Mouse (Mus musculus): ENCODE data around the gene Cacnb3. TPM values are rescaled to one million over a fixed set of nuclear protein-coding genes. Genes with fewer than 3 reads are reported as not detected.
A peak's percentile ranks its signal among the peaks of the same experiment; 100 is the strongest.

Gene Cacnb3
- polyA plus RNA-seq, 1 experiment from 2014 or later, result 8.7 TPM

- ATAC-seq (replicated peaks; ENCODE audit: insufficient number of reproducible peaks, insufficient read depth, low FRiP score, low read depth), result peak; percentile 65
- Histone ChIP-seq H3K27me3 (no peaks in the 10 kb centered on the region), H3K4me1 (replicated peaks) (peaks cover 36% of the 10 kb centered on the region), H3K9ac (peak within 1 kb of the TSS; percentile 93), H3K4me3 (peak within 1 kb of the TSS; percentile 65), H3K9me3 (replicated peaks) (no peaks in the 10 kb centered on the region), H3K27ac (peak within 1 kb of the TSS; percentile 97), H3K4me2 (peak within 1 kb of the TSS; percentile 78), H3K36me3 (0 out of 2 replicates have a peak, but pooled peaks cover 1% of the 10 kb centered on the region)
- WGBS, result under 1% methylated on average over 65 of the region's 75 CpGs
Observed at GRCm38 (mm10) chr15:98609331-98610130, 21.1 kb upstream of the Cacnb3 start, which contains the start of gene Adcy6. TSS of gene Adcy6 (minus strand) at chr15:98610076.

GRCm38 (mm10) chr15:98610131-98610633 lies 20.5 kb upstream of the Cacnb3 start:
- Histone ChIP-seq H3K9ac (peak overlapping the region; percentile 93), H3K4me2 (peak overlapping the region; percentile 78), H3K27me3 (no peaks in the 10 kb centered on the region), H3K9me3 (replicated peaks) (no peaks in the 10 kb centered on the region), H3K27ac (peak overlapping the region; percentile 97), H3K4me3 (peak overlapping the region; percentile 65), H3K4me1 (replicated peaks) (peaks cover 36% of the 10 kb centered on the region), H3K36me3 (no peaks in the 10 kb centered on the region)
- 7% methylated on average over 12 of the region's 12 CpGs for WGBS
- no peak for ATAC-seq (replicated peaks; ENCODE audit: insufficient number of reproducible peaks, insufficient read depth, low FRiP score, low read depth)

- H3K9ac ChIP-seq, result no peak overlapping the region
- H3K9me3 ChIP-seq (replicated peaks), result no peaks in the 10 kb centered on the region
- peaks cover 36% of the 10 kb centered on the region for H3K4me1 ChIP-seq (replicated peaks)
- no peak overlapping the region for H3K4me2 ChIP-seq
- H3K27me3 ChIP-seq, result no peaks in the 10 kb centered on the region
- H3K27ac ChIP-seq, result no peak overlapping the region
- H3K36me3 ChIP-seq, result no peaks in the 10 kb centered on the region
- 95% methylated on average over 3 of the region's 3 CpGs for WGBS
- no peak overlapping the region for H3K4me3 ChIP-seq
- ATAC-seq (replicated peaks; ENCODE audit: insufficient number of reproducible peaks, insufficient read depth, low FRiP score, low read depth), result no peak
Observed at GRCm38 (mm10) chr15:98612229-98612628, 18.4 kb upstream of the Cacnb3 start.

DNA sequence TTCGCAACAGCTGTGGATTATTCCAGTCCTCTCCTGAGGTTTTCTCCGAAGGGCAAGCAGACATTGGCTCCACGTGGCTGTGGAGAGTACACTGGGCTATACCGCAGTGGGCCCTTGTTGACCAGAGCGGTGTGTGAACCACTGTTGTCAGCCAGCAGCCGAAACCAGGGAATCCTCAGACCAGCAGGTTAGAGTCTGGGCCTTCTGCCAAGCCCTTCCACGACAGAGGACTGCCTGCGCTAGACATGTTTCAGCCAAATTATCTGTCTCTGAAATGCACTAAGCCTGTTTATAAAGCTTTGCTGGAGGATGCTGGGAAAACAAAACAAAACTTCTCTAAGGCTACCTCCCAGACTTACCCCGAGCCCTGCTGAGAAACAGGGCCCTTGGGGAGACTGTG lies 16.1 kb upstream of the Cacnb3 start:
- Histone ChIP-seq H3K27me3 (no peaks in the 10 kb centered on the region), H3K4me2 (no peak overlapping the region), H3K9me3 (replicated peaks) (no peaks in the 10 kb centered on the region), H3K4me3 (no peak overlapping the region), H3K4me1 (replicated peaks) (peaks cover 34% of the 10 kb centered on the region), H3K36me3 (no peaks in the 10 kb centered on the region), H3K27ac (peak overlapping the region; percentile 78), H3K9ac (no peak overlapping the region)
- no peak for ATAC-seq (replicated peaks; ENCODE audit: insufficient number of reproducible peaks, insufficient read depth, low FRiP score, low read depth)
- 31% methylated on average over 9 of the region's 9 CpGs for WGBS

DNA sequence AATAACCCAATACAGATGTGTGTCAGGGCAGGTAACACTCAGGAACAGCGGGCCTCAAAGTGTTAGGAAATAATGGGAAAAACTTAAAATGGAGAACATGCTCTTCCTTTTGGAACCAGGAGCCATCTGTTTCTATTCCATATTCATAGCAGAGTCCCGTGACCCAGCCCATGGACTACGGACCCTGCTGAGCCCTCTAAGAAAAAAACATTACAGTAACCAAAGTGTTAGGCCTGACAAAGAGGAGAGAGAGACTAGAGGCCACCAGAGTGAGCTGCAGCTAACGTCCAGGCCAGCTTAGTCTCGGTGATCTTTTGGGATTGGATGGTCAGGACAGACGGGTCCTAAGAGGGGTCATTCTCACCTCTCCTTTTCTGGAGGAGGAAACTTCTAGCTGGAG lies 15.7 kb upstream of the Cacnb3 start:
- WGBS, result 53% methylated on average over 6 of the region's 6 CpGs
- Histone ChIP-seq H3K4me2 (no peak overlapping the region), H3K36me3 (no peaks in the 10 kb centered on the region), H3K4me3 (no peak overlapping the region), H3K27ac (peak overlapping the region; percentile 78), H3K4me1 (replicated peaks) (peaks cover 34% of the 10 kb centered on the region), H3K27me3 (no peaks in the 10 kb centered on the region), H3K9ac (peak overlapping the region; percentile 11; the same call in 1 of the 2 replicates), H3K9me3 (replicated peaks) (no peaks in the 10 kb centered on the region)
- ATAC-seq (replicated peaks; ENCODE audit: insufficient number of reproducible peaks, insufficient read depth, low FRiP score, low read depth), result no peak

- Histone ChIP-seq H3K4me2 (no peak overlapping the region), H3K4me1 (replicated peaks) (peaks cover 34% of the 10 kb centered on the region), H3K27ac (peak overlapping the region; percentile 78; the same call in 1 of the 2 replicates), H3K9me3 (replicated peaks) (no peaks in the 10 kb centered on the region), H3K36me3 (no peaks in the 10 kb centered on the region), H3K9ac (no peak overlapping the region), H3K27me3 (no peaks in the 10 kb centered on the region), H3K4me3 (no peak overlapping the region)
- ATAC-seq (replicated peaks; ENCODE audit: insufficient number of reproducible peaks, insufficient read depth, low FRiP score, low read depth), result no peak
- 49% methylated on average over 6 of the region's 6 CpGs for WGBS
Observed at GRCm38 (mm10) chr15:98615751-98616150, 14.9 kb upstream of the Cacnb3 start.

GRCm38 (mm10) chr15:98616362-98617175 lies 14.1 kb upstream of the Cacnb3 start:
- no peak overlapping the region for H3K4me3 ChIP-seq
- H3K27me3 ChIP-seq, result no peaks in the 10 kb centered on the region
- ATAC-seq (replicated peaks; ENCODE audit: insufficient number of reproducible peaks, insufficient read depth, low FRiP score, low read depth), result no peak
- peak overlapping the region; percentile 43 for H3K4me2 ChIP-seq
- peaks cover 34% of the 10 kb centered on the region for H3K4me1 ChIP-seq (replicated peaks)
- WGBS, result 28% methylated on average over 20 of the region's 20 CpGs
- H3K36me3 ChIP-seq, result no peaks in the 10 kb centered on the region
- no peak overlapping the region for H3K9ac ChIP-seq
- peak overlapping the region; percentile 78 for H3K27ac ChIP-seq
- H3K9me3 ChIP-seq (replicated peaks), result no peaks in the 10 kb centered on the region

- WGBS, result 1% methylated on average over 12 of the region's 12 CpGs
- no peaks in the 10 kb centered on the region for H3K36me3 ChIP-seq
- no peaks in the 10 kb centered on the region for H3K9me3 ChIP-seq (replicated peaks)
- peak overlapping the region; percentile 43 for H3K4me2 ChIP-seq
- no peak overlapping the region for H3K27ac ChIP-seq
- ATAC-seq (replicated peaks; ENCODE audit: insufficient number of reproducible peaks, insufficient read depth, low FRiP score, low read depth), result no peak
- H3K4me1 ChIP-seq (replicated peaks), result peaks cover 35% of the 10 kb centered on the region
- no peak overlapping the region for H3K9ac ChIP-seq
- 0 out of 2 replicates have a peak, but pooled peaks cover 2% of the 10 kb centered on the region for H3K27me3 ChIP-seq
- H3K4me3 ChIP-seq, result no peak overlapping the region
Observed at GRCm38 (mm10) chr15:98617176-98617537, 13.5 kb upstream of the Cacnb3 start.

DNA sequence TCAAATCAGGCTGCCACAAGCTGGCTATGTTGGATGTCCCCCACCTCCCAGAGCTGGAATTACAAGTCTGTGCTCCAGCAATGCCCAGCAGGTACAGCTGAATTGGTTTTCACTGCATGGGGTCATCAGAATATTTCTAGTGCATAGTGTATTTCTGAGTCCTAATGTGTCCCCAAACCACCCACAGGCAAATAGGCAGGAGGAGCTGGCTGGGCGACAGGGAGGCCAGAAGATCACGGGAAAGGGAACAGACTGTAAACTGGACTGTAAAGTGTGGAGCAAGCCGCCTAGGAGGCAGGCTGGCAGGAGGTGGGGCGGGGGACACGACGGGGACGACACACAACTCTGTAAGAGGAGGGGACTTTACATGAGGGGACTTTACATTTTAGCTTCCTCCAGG lies 8.4 kb upstream of the Cacnb3 start:
- Histone ChIP-seq H3K27ac (no peak overlapping the region), H3K27me3 (0 out of 2 replicates have a peak, but pooled peaks cover 7% of the 10 kb centered on the region), H3K9ac (no peak overlapping the region), H3K9me3 (replicated peaks) (no peaks in the 10 kb centered on the region), H3K36me3 (no peaks in the 10 kb centered on the region), H3K4me1 (replicated peaks) (peaks cover 14% of the 10 kb centered on the region), H3K4me2 (0 out of 2 replicates have a peak overlapping the region, but pooled peaks have one; percentile 2), H3K4me3 (no peak overlapping the region)
- 22% methylated on average over 7 of the region's 7 CpGs for WGBS
- no peak for ATAC-seq (replicated peaks; ENCODE audit: insufficient number of reproducible peaks, insufficient read depth, low FRiP score, low read depth)

DNA sequence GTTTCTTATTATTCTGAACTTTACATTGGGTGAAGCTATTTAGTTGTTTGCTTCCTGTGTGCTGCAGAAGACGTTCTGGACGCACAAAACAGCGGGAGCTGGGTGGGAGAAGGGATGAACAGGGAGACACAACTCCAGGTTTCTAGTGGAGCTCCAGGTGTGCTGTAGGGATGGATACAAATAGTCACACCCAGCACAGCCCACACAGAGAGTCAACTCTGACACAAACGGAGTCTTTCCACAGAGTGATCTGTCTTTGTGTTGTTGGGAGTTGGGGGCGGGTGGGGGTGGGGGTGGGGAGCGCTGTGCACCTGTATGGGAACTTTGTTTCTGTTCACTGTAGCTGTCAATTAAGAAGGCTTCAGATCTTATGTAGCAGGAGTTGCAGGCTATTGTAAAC lies 7.9 kb upstream of the Cacnb3 start:
- ATAC-seq (replicated peaks; ENCODE audit: insufficient number of reproducible peaks, insufficient read depth, low FRiP score, low read depth), result no peak
- Histone ChIP-seq H3K27me3 (0 out of 2 replicates have a peak, but pooled peaks cover 7% of the 10 kb centered on the region), H3K4me3 (no peak overlapping the region), H3K9ac (no peak overlapping the region), H3K36me3 (no peaks in the 10 kb centered on the region), H3K9me3 (replicated peaks) (no peaks in the 10 kb centered on the region), H3K27ac (no peak overlapping the region), H3K4me1 (replicated peaks) (peaks cover 14% of the 10 kb centered on the region), H3K4me2 (no peak overlapping the region)
- 34% methylated on average over 6 of the region's 6 CpGs for WGBS

- no peaks in the 10 kb centered on the region for H3K36me3 ChIP-seq
- 43% methylated on average over 5 of the region's 5 CpGs for WGBS
Observed at GRCm38 (mm10) chr15:98623361-98623821, 7.2 kb upstream of the Cacnb3 start.

More at GRCm38 (mm10) chr15:98623361-98623821, 7.2 kb upstream of the Cacnb3 start:
- H3K4me1 ChIP-seq (replicated peaks), result peaks cover 18% of the 10 kb centered on the region
- H3K9ac ChIP-seq, result no peak overlapping the region
- peaks cover 11% of the 10 kb centered on the region; the same call in 1 of the 2 replicates for H3K27me3 ChIP-seq
- H3K27ac ChIP-seq, result no peak overlapping the region
- H3K9me3 ChIP-seq (replicated peaks), result no peaks in the 10 kb centered on the region
- H3K4me2 ChIP-seq, result no peak overlapping the region
- no peak overlapping the region for H3K4me3 ChIP-seq
- no peak for ATAC-seq (replicated peaks; ENCODE audit: insufficient number of reproducible peaks, insufficient read depth, low FRiP score, low read depth)

Data from heart, embryonic 15.5 days (tissue).